Mouse (Mus musculus): ENCODE data around the gene E130114P18Rik. TPM values are rescaled to one million over a fixed set of nuclear protein-coding genes. Genes with fewer than 3 reads are reported as not detected.

E130114P18Rik gene
- total RNA-seq, 2 experiments from 2014 or later = 6.9 to 7.6 TPM

GRCm38 (mm10) chr4:97615031-97615430, 162.8 kb downstream of the E130114P18Rik start:
- DNase-seq (ENCODE audit: low spot score in 2 of 2) = no peak

GRCm38 (mm10) chr4:97611251-97611847, 166.5 kb downstream of the E130114P18Rik start:
- DNase-seq (ENCODE audit: low spot score in 2 of 2) = peak; percentile 35 to 71

- peak in 1 of 2 experiments; percentile 34 for DNase-seq (ENCODE audit: low spot score in 2 of 2)
These were observed 167.8 kb downstream of the E130114P18Rik start for GRCm38 (mm10) chr4:97609831-97610727.

GRCm38 (mm10) chr4:97609329-97609728, 168.5 kb downstream of the E130114P18Rik start:
- no peak for DNase-seq (ENCODE audit: low spot score in 2 of 2)

- no peak for DNase-seq (ENCODE audit: low spot score in 2 of 2)
These were observed 169.2 kb downstream of the E130114P18Rik start for GRCm38 (mm10) chr4:97608728-97609127.

- no peak for DNase-seq (ENCODE audit: low spot score in 2 of 2)
These were observed 169.7 kb downstream of the E130114P18Rik start for GRCm38 (mm10) chr4:97608134-97608533.

- no peak for DNase-seq (ENCODE audit: low spot score in 2 of 2)
These were observed 170.7 kb downstream of the E130114P18Rik start for GRCm38 (mm10) chr4:97607169-97607568.

GRCm38 (mm10) chr4:97606524-97606923, 171.4 kb downstream of the E130114P18Rik start:
- no peak for DNase-seq (ENCODE audit: low spot score in 2 of 2)

GRCm38 (mm10) chr4:97602579-97602978, 175.3 kb downstream of the E130114P18Rik start:
- peak in 1 of 2 experiments; percentile 23 for DNase-seq (ENCODE audit: low spot score in 2 of 2)

GRCm38 (mm10) chr4:97600875-97601835, 176.7 kb downstream of the E130114P18Rik start:
- DNase-seq (ENCODE audit: low spot score in 2 of 2) = peak in 1 of 2 experiments; percentile 33

- no peak for DNase-seq (ENCODE audit: low spot score in 2 of 2)
These were observed 180.4 kb downstream of the E130114P18Rik start for GRCm38 (mm10) chr4:97597443-97597842.

GRCm38 (mm10) chr4:97596348-97596747, 181.5 kb downstream of the E130114P18Rik start:
- DNase-seq (ENCODE audit: low spot score in 2 of 2) = no peak

GRCm38 (mm10) chr4:97593869-97594268, 184.0 kb downstream of the E130114P18Rik start:
- no peak for DNase-seq (ENCODE audit: low spot score in 2 of 2)

GRCm38 (mm10) chr4:97589790-97590189, 188.1 kb downstream of the E130114P18Rik start:
- no peak for DNase-seq (ENCODE audit: low spot score in 2 of 2)

GRCm38 (mm10) chr4:97587412-97588010, 190.4 kb downstream of the E130114P18Rik start:
- no peak for DNase-seq (ENCODE audit: low spot score in 2 of 2)

GRCm38 (mm10) chr4:97585170-97585569, 192.7 kb downstream of the E130114P18Rik start:
- DNase-seq (ENCODE audit: low spot score in 2 of 2) = no peak

GRCm38 (mm10) chr4:97584445-97585130, 193.3 kb downstream of the E130114P18Rik start:
- no peak for DNase-seq (ENCODE audit: low spot score in 2 of 2)

GRCm38 (mm10) chr4:97582796-97583430, 195.0 kb downstream of the E130114P18Rik start:
- DNase-seq (ENCODE audit: low spot score in 2 of 2) = no peak

- DNase-seq (ENCODE audit: low spot score in 2 of 2) = no peak
These were observed 195.8 kb downstream of the E130114P18Rik start for GRCm38 (mm10) chr4:97582064-97582415.
